Mouse (Mus musculus) embryonic stem cell, embryonic (primary cell): ENCODE data around the gene Akirin1.

Experiments
- CTCF ChIA-PET, 4 experiments: fragments of 300-600 bp in 2 of 4; fragments of 350-600 bp in 2 of 4; sonication (Branson Sonifier 250); formaldehyde crosslinking; loops; one replicate each; lab custom pipeline; 2022; ENCODE audit warnings: inconsistent platforms in 2 of 4; lab: Charles Lee
- POLR2A ChIA-PET, 4 experiments: fragments of 300-600 bp in 2 of 4; fragments of 350-600 bp in 2 of 4; sonication (Branson Sonifier 250); formaldehyde crosslinking; loops; one replicate each; lab custom pipeline; 2022; ENCODE audit warnings: antibody characterized with exemption in 4 of 4, inconsistent platforms in 1 of 4; lab: Charles Lee

The Akirin1 gene

DNA sequence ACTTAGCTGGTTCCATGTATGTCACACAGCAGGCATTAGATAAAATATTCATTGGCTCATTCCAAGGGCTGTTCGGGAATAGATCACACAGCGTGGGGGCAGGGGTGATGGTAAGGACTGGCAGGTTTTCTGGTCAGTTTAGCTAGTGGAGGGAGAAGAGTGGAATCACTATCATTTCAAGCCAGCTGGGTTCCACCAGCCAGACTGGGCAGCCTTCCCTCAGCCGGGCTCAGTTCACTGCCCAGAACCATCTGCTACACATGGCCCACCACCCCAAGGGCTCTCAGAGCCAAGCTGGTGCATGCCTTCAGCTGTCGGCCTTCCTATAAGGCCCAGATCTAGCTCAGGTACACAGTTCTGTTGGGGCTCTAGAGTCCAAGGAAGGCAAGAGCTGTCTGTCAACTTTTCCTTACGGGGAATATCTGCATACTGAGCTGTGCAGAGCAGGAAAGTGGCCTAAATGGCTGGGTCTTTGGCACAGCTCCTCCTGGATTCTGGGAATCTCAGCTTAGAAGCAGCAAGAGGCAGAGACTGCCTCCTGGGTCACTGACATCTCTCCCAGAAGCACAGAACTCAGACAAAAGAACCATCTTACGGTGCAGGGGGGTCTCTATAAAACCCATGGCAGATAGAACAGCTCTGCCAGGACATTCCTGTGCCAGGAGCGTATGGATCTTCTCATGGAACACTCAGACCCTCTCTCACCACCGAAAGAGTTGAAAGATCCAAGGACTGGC lies 64.5 kb downstream of the Akirin1 start:
- POLR2A ChIA-PET: interaction anchor here (0.5 to 2.5 kb wide), 33 partner anchors 9 to 218 kb away, joined by 3 to 28 read pairs (median 5); no protein-coding TSS in a partner anchor

DNA sequence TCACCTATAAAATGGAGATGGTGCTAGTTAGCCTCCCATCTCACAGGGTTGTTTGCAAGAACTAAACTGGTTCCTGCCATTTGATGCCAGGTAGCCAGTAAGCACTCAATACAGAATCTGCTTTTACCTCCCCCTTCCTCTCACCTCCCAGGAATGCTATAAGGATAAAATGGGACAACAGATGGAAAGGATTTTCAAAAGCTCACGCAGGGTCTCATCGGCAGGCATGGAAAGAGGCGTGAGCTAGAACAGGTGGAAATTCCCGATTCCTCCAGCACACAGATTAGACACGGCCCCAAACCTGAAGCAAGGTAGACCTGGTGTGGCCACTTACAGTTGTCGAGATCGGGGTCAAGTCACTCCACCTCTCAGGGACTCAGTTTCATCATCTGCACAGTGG lies 65.1 kb downstream of the Akirin1 start:
- CTCF ChIA-PET: interaction anchor here in 2 of 4 experiments (1.1 to 1.2 kb wide), 2 partner anchors 9 to 15 kb away, joined by 3 read pairs; no protein-coding TSS in a partner anchor
- POLR2A ChIA-PET: interaction anchor here in 3 of 4 experiments (0.5 to 2.5 kb wide), 28 partner anchors 9 to 132 kb away, joined by 3 to 28 read pairs (median 6); no protein-coding TSS in a partner anchor

More for the DNA sequence above, 64.5 kb downstream of the Akirin1 start:
- CTCF ChIA-PET: interaction anchor here in 2 of 4 experiments (0.5 to 1.2 kb wide), 3 partner anchors 10 to 98 kb away, joined by 3 read pairs; no protein-coding TSS in a partner anchor
